Mouse (Mus musculus) testis, adult 2 months (tissue): ENCODE data around the gene Nxph3. TPM values are rescaled to one million over a fixed set of nuclear protein-coding genes. Genes with fewer than 3 reads are reported as not detected.

ENCODE experiments used
- H3K27ac ChIP-seq: fragments of 200-500 bp; 2 replicates; pipeline ENCODE4 v1.5.1; 2012; ENCODE audit warnings: low read depth, low read length; ENCODE audit not compliant: control insufficient read depth, insufficient read depth
- H3K27me3 ChIP-seq: fragments of 200-500 bp; 2 replicates; pipeline ENCODE4 v1.6.1; 2012; ENCODE audit warnings: mild to moderate bottlenecking, low read length, moderate library complexity; ENCODE audit not compliant: control insufficient read depth, insufficient read depth
- H3K36me3 ChIP-seq: fragments of 200-500 bp; 2 replicates; pipeline ENCODE4 v1.6.1; 2012; ENCODE audit warnings: mild to moderate bottlenecking, low read length; ENCODE audit not compliant: control insufficient read depth, insufficient read depth
- H3K4me1 ChIP-seq: fragments of 200-500 bp; 2 replicates; pipeline ENCODE4 v1.6.1; 2012; ENCODE audit warnings: low read length; ENCODE audit not compliant: control insufficient read depth, insufficient read depth
- H3K4me3 ChIP-seq: fragments of 200-500 bp; 2 replicates; pipeline ENCODE4 v1.5.1; 2012; ENCODE audit warnings: low read depth, mild to moderate bottlenecking, low read length, moderate library complexity, mixed read lengths; ENCODE audit not compliant: control insufficient read depth
- CTCF ChIP-seq: fragments of 200-500 bp; IDR thresholded peaks from 2 replicates; pipeline ENCODE4 v1.5.1; 2012; ENCODE audit warnings: low read depth, mild to moderate bottlenecking, inconsistent platforms, low read length, moderate library complexity; ENCODE audit not compliant: control insufficient read depth, insufficient read depth, insufficient replicate concordance
- POLR2A ChIP-seq: fragments of 200-500 bp; IDR thresholded peaks from 2 replicates; pipeline ENCODE4 v1.6.1; 2012; ENCODE audit warnings: low read depth, mild to moderate bottlenecking, inconsistent platforms, low read length, moderate library complexity; ENCODE audit not compliant: control insufficient read depth
- polyA plus RNA-seq: library from polyadenylated mRNA; depleted of rRNA; stranded (reverse); fragments of >200 nt; gene quantifications from 2 replicates; pipeline ENCODE4 v1.2.3, GENCODE M21; 2012

Gene Nxph3
- polyA plus RNA-seq, 1 experiment, result 1.9 TPM

- H3K27me3 ChIP-seq, result no peaks in the 10 kb centered on the region
- no peaks in the 10 kb centered on the region for H3K36me3 ChIP-seq
- peaks cover 13% of the 10 kb centered on the region for H3K4me1 ChIP-seq
- peak overlapping the region; percentile 54 for H3K4me3 ChIP-seq
- TF ChIP-seq POLR2A (no peak), CTCF (no peak)
- H3K27ac ChIP-seq, result no peak overlapping the region
Observed at GRCm38 (mm10) chr11:95532353-95533072, 18.1 kb upstream of the Nxph3 start.

- Histone ChIP-seq H3K4me1 (peaks cover 5% of the 10 kb centered on the region), H3K27me3 (no peaks in the 10 kb centered on the region), H3K27ac (no peak overlapping the region), H3K36me3 (no peaks in the 10 kb centered on the region), H3K4me3 (no peak overlapping the region)
- TF ChIP-seq CTCF, result no peak
- no peak for TF ChIP-seq POLR2A
Observed at GRCm38 (mm10) chr11:95528231-95528630, 13.9 kb upstream of the Nxph3 start.

GRCm38 (mm10) chr11:95527307-95527706 is 12.9 kb upstream of the Nxph3 start:
- no peaks in the 10 kb centered on the region for H3K4me1 ChIP-seq
- no peaks in the 10 kb centered on the region for H3K27me3 ChIP-seq
- no peaks in the 10 kb centered on the region for H3K36me3 ChIP-seq
- no peak overlapping the region for H3K27ac ChIP-seq
- TF ChIP-seq POLR2A (no peak), CTCF (no peak)
- H3K4me3 ChIP-seq, result no peak overlapping the region

- TF ChIP-seq POLR2A (no peak), CTCF (peak; percentile 93)
- no peak overlapping the region for H3K27ac ChIP-seq
- H3K4me1 ChIP-seq, result peaks cover 11% of the 10 kb centered on the region
- no peaks in the 10 kb centered on the region for H3K36me3 ChIP-seq
- no peaks in the 10 kb centered on the region for H3K27me3 ChIP-seq
- peak overlapping the region; percentile 27 for H3K4me3 ChIP-seq
Observed at GRCm38 (mm10) chr11:95521563-95521962, 7.2 kb upstream of the Nxph3 start.

GRCm38 (mm10) chr11:95520456-95521072 is 6.2 kb upstream of the Nxph3 start:
- Histone ChIP-seq H3K36me3 (no peaks in the 10 kb centered on the region), H3K4me1 (peaks cover 11% of the 10 kb centered on the region), H3K4me3 (peak overlapping the region; percentile 62), H3K27ac (no peak overlapping the region), H3K27me3 (no peaks in the 10 kb centered on the region)
- TF ChIP-seq CTCF, result peak; percentile 99
- no peak for TF ChIP-seq POLR2A

GRCm38 (mm10) chr11:95519996-95520395 is 5.6 kb upstream of the Nxph3 start:
- no peaks in the 10 kb centered on the region; the same call in 1 of the 2 replicates for H3K27me3 ChIP-seq
- H3K36me3 ChIP-seq, result no peaks in the 10 kb centered on the region
- H3K4me1 ChIP-seq, result peaks cover 11% of the 10 kb centered on the region
- H3K4me3 ChIP-seq, result no peak overlapping the region
- no peak for TF ChIP-seq CTCF
- no peak for TF ChIP-seq POLR2A
- no peak overlapping the region for H3K27ac ChIP-seq

- Histone ChIP-seq H3K27me3 (no peaks in the 10 kb centered on the region; the same call in 1 of the 2 replicates), H3K27ac (no peak overlapping the region), H3K4me1 (peaks cover 11% of the 10 kb centered on the region), H3K4me3 (no peak overlapping the region), H3K36me3 (no peaks in the 10 kb centered on the region)
- TF ChIP-seq CTCF (no peak), POLR2A (no peak)
Observed at GRCm38 (mm10) chr11:95519299-95519698, 4.9 kb upstream of the Nxph3 start.
